Mouse (Mus musculus) retina, adult 2 months (tissue): ENCODE data around the gene Elmo1.

Experiments
- DNase-seq: peaks from one replicate; pipeline ENCODE4 v3.0.0-alpha.2; 2012; ENCODE audit warnings: low read depth, low spot score

The Elmo1 gene

DNA sequence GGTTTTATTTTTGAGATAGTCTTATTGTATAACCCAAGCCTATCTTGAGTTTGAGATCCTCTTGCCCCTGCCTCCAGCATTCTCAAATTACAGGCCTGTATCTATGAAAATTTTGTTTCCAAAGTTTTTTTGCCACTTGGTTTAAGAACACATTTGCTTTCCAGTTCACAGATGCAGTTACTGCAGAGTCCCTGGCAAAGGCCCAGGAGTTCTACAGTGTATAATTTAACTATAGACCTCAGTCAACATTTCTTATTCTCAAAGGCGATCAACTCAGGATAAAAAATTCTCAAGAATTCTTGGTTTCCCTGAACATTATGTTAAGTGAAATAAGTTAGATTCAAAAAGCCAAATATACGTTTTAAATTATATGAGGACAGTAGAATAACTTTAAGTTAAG, 115.3 kb downstream of the Elmo1 start:
- DNase-seq, result no peak

DNA sequence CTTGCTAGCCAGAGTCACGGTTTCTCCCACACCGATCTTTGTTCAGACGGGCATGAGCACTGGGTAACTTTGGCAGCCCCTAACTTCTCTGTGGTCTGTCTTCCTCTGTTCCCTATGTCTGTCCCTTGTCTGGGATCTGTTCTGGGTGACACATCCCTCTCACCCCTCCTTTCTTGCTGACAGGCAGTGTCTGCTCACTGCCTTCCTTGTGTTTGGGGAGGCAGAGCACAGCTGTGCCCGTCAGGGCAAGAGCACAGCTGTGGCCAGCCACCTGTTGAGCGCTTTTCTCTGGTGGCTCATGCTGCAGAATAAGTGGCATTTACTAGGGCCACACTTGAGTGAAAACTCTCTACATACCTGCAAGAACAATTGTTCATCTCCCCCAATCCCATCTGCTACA, 116.7 kb downstream of the Elmo1 start:
- no peak for DNase-seq

DNA sequence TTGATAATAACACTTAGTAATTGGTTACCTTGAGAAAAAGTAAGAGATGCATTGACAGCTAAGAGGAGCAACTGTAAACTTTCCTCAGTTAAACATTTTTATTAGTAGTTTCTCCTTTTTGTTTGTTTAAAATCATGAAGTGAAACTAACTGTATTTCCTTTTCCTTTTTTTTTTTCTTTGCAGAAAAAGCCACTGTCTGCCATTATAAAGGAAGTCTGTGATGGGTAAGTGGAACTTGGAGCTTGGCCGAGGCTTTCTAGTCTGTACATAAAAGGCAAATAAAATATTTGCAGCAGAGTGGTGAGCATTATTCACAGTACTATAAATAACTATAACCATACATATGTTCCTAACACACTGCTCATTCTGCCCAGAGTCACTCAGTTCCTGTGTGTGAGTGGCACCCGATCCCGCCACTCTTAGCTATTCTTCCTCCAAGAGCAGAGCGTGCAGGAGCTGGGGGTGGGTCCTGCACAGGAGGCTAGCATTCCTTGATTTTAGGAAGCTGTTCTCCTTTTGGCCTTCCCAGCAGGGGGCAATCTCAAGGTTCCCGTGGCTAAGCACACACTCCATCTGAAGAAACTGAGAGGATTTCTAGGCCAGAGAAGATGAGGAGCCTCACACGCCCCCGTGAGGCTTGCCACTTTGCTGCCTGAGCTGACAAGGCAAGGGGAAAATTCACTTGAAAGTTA, 117.7 kb downstream of the Elmo1 start:
- DNase-seq, result no peak

DNA sequence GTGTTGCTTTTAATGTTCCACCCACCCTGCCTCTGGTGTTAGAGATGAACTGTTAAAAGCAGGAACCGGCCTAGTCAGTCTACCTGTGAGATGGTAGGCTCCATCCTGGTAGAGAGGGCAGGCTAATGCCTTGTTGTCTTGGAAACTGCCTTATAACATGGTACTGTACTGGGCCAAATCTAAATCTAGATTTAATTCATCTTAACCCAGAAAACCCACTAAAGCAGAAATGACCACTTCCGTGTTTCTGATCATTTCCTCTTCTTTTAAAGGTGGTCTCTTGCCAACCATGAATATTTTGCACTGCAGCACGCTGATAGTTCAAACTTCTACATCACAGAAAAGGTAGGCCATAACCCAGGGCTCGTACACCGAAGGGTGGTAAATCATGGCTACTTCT, 118.5 kb downstream of the Elmo1 start:
- no peak for DNase-seq

DNA sequence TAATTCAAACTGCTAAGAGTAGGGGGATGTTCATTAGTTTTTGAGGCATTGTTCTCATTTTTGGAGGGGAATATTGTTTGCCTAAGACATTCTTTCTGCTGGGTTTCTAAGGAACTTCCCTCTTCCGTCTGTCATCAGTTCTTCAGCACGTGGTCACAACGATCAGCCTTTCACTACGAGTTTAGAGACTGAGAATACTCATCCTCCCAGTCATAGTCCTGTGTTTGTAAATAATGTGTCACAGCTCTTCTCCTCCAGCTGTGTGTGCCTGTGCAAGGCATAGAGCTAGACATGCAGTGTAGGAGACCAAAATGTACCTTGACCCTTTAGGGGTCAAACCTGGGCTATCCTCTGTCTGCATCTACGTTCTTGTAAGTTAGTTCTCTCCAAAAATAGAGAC, 121.4 kb downstream of the Elmo1 start:
- no peak for DNase-seq

DNA sequence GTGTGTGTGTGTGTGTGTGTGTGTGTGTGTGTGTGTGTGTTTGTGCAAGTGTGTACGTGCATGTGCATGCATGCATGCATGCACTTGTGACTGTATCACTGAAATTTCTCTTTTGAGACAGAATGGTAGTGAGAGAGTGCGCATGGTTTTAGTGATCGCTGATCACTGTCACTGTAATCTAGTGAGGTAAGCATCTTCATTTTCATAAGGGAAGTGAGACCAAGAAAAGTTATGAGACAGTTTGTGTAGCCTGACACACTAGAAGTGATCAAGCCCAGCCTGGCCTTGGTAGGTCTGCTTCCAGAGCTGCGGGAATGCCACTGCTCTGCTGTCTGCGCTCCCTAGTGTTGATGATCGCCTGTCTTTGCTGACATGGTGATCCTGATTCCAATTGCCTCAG, 122.3 kb downstream of the Elmo1 start:
- no peak for DNase-seq

DNA sequence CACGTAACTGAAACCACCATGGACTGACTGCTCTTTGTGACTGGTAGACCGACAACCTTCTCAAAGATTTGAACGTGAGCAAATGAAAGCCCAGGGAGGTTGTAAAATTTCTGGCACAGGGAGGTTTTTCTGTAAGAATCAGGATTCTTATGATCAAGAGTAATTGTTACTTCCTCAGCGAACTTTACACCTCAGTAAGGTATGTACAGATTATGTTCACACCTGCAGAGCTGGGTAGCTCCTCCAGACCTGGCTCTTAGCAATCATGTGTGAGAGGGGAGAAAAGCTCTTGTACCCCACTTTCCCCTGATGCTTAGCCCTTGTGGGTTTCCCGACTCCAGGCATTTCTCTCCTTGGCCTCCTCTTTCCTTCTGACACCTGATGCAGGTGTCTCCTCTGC, 123.5 kb downstream of the Elmo1 start:
- no peak for DNase-seq

DNA sequence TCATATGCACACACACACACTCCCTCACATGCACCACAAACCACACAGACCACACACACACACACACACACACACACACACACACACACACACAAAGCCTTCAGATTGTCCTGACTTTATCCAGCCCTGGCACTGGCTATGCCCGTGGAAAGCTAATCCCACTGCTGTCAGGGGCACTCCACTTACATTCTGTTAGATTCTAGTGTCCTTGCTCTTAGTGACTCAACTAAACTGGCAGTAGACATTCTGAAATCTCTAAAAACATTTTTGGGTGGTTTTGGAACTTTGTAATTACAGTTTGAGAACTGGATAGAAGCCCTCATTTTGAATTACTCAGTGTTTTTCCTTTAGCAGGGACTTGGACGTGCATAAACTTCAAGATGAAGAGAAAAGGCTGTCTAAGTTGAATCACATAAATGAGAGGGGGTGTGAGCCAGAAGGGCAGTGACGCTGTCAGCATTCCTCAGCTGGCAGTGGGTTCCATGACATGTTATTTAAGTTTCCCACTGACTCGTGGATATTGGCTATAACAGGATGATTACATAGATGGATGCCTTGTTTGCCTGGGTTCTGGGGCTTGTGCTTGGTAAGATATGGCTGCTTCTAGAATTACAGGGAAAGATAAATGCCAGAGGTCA, 127.2 kb downstream of the Elmo1 start:
- DNase-seq, result no peak

DNA sequence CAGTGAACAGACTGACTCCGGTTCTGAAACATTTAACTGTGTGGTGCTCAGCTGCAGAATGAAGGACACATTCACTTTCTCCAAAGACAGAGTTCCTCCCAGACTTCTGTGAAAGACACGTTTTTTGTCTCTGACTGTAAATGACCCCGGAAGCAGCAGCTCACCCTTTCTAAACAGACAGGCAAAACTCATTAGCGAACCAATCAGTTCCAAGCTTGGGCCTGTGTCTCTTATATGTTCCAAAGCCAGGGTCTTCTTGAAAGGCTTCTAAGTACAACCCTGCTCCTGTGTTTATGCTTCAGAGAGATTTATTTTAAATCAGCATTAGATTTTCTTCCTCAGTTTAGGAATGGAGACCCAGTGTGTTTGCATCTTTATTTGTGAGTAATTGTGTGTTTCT, 127.7 kb downstream of the Elmo1 start:
- DNase-seq, result no peak

DNA sequence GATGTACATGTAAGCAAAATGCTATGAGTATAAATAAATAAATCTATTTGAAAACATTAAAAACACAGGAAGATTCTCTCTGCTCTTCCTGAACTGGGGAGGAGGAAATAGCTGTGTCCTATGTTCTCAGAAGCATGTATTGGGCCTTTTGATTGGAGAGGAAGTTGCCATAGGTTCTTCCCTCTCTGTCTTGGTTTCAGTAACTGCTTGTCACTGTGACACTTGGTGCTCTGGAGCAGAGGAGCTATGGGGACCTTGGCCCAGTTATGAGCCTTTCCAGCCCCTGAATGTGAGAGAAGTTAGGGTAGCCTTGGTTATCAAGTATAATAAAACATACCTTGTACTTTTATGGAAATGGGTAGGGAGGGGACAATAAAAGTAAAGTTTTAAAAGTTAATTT, 130.0 kb downstream of the Elmo1 start:
- DNase-seq, result no peak

DNA sequence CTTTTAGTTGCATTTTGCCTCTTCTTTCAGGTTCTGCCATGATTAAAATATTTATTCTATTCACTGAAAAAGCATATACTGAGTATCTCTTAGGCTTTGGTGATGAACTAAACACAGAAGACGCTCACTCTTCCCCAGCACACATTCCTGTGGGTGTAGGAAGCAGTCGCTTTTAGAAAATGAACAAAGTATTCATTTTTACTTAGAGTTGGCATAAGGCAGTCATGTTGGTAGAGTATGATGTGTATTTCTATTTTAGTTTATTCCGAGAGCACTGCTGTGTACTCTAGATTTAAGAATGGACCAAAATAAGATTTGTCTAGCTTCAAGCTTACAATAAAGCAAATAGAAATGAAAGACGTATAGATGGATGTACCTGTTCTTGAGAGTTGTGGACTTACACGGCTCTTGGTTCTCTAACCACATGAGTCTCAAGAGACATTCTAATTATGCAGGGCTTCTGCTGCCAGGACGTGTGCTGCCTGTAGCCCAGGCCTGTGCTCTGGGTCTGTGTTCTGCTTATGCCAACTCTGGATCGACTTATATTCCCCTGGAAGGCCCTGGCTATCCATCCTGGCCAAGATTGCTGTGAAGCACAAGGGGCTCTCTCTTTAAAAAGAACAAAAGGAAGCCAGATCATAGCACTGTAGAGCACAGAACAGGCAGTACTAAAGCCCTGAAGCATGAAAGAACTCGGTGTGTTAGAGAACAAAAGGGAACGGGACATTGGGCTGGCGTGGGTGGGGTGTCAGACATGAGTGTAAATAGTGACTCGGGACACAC, 137.7 kb downstream of the Elmo1 start:
- DNase-seq, result no peak

DNA sequence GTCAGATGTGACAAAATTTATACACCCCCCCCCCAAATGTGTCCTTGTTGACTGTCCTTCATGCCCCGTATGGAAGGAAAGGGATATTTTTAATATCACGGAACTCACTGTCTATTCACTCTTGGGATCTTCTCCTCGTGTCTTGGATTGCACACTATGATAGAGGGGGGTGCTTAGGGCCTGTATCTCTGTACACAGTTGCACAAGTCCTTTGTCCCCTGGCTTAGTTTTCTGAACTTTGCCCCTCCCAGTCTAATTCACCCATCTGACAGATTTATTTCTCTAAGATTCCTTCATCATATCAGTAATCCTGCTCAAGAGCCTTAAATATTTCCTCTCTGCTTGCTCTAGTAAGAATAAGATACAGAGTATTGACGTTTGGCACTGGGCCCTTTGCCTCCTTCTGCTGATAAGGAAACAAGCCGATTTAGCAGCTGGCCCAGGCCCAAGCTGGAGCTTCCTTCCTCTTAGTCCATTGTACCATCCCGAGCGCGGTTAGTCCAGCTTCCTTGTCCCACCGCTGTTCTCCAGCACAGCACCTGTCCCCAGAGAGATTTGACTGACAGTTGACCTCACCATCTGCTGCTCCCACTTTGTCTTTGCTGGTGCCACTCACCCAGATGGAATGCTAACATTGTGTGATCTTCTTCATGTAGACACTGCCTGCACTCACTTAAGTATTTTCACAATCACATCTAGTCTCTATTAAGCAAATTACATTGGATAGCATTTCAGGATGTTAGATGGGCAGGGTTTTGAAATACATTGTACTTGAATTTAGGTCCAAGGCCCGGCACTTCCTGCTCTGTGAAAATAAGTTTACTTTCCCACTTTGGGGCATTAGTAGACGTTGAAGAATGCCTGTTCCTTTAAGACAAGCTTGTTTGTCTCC, 141.7 kb downstream of the Elmo1 start:
- no peak for DNase-seq

DNA sequence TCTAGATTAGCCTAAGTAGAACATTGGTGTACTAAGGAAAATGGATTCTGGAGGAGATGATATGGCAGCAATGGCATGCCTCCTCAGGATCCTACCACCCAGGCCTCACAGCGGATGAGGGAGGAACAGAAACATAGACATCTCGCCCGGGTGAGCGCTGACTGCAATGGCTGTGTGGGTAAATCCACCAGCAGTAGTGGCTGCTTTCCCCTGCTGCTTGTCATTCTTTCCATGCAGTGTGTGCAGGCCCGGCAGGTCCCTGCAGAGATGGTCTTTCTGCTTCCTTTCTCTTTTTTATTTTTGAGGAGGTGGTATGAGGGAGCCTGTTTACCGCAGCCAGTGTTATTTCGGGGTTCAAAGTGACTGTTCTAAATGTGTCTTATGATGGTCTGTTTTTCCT, 143.3 kb downstream of the Elmo1 start:
- DNase-seq, result no peak

DNA sequence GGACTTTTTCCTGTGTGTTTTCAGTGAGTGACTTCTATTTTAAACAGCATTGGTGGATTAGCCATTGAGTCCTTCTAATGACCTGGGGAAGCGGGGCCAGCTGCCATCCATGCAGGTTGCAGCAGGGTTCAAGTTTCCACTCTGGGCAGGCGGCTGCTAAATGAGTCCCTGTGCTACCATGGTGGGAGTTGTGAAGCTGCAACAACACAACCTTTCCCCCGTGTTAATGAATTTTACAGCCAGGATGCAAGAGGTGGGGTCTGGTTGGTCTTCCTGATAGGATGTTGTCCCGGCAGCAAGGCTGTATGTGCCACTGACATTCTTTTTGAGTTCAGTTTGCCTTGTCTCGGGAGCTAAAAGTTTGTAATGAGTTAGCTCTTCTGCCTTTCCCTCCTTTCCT, 147.2 kb downstream of the Elmo1 start:
- no peak for DNase-seq

DNA sequence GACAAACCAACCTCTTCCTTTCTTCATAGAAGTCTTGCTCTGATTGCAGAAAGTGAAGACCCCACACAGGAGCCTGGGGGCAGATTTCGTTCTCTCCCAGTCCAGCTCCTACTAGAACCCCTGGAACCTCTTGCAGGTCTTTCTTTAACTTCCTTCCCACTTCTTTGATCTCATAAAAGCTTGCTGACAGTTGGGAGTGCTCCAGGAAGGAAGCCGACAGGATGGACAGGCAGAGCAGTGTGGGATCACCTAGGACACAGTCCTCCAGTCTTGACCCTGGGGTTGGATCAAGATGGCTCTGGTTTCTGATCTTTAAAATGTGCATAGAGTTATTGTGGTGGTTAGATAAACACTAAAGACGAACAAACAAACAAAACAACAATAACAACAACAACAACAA, 147.8 kb downstream of the Elmo1 start:
- DNase-seq, result no peak

DNA sequence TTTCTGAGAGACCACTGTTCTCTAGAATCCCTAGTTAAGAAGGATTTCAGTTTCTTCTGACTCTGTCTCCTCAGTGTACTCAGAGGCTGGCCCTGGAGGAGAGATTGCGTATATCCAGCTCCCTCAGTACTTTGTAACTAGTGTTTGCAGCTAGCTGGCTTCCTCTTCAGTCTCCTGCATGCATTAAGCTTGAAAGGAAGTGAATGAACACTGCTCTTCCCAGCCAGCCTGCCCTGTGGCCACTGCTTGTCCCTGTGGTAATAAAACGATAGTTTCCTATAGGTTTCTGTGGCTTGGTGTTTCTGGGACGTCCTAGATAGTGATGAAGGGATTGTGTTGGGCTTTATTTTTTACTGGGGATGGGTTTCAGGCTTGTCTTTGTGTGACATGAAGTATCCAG, 148.3 kb downstream of the Elmo1 start:
- DNase-seq, result no peak

DNA sequence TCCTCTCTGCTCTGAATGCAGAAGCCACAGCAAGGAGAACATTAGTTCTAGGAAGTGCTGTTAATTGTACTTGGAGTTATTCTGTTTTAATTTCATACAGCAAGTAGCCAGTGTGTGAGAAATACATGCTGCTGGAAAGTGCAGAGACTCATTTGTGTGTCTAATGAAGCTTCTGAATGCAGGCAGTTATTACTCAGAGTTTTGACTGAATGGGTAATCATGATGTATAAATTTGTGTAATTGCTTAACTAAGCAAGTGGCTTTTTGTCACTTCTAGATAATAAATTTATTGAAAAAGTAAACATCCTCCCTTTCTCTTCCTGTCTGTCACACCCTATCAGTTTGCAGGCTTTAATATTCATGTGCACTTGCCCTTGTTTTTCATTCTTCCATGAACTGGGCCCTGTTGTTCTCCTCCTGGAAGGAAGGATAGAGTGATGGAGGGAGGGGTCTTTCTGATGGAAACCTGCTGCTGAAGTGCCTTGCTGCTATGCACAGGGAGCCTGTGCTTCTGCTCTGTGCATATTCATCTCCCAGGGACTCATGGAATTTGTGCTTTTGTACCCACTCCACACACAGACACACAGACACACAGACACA, 159.8 kb downstream of the Elmo1 start:
- no peak for DNase-seq

DNA sequence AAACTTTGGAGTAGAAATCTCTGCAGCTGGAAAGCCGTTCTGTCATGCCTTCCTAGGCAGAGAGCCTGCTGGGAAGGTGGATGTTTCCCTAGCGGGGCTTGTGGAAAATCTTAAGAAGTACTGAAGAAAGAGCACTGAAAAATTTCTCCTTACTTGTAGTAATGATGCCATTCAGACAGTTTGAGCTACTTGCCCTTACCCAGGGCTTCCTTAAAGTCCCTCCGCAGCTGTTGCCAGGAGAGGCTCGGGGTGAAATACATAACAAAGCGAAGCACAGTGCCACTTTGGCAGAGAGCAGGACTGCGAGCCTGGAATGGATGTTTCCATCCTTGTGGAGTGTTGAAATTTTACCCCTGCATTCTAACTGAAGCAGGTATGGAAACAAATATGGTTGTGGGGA, 164.5 kb downstream of the Elmo1 start:
- DNase-seq, result no peak

DNA sequence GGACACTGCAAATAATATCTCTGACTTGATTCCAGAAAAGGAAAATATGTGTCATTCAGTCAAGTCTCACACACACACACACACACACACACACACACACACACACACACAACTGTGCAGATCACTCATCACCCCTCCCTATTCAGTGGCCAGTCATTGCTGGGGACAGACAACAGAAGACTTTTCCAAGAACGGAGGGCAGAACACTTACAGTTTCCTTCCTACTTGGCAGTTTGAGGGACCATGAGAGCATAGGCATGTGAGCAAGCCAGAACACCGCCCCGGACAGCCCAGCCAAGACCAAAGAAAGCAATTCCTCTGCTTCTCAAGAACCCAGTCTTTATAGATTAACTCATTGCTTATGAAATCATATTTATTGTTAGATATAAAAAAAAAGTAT, 165.0 kb downstream of the Elmo1 start:
- no peak for DNase-seq

DNA sequence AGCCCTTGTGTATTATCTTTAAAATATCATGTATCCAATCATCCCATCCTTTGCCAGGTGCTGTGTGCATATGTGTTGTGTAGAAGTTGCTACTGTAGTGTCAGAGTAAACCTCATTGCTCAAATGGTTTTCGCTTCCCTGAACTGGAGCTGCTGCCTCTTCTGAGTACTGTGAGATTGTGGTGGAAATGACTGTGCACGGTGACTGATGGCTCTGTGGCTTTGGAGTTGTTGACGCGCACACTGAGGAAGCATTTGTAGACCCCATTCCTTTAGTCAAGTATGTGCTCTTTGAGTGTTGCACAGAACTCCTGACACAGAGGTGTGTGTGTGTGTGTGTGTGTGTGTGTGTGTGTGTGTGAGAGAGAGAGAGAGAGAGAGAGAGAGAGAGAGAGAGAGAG, 166.2 kb downstream of the Elmo1 start:
- DNase-seq, result no peak
